Mouse (Mus musculus): ENCODE results near the gene Oosp1. TPM values are rescaled to one million over a fixed set of nuclear protein-coding genes. Genes with fewer than 3 reads are reported as not detected.

Oosp1 gene
- polyA plus RNA-seq, 1 experiment from 2014 or later = 0.26 TPM

- no peak overlapping the region for H3K27ac ChIP-seq (ENCODE audit: low read depth)
- no peak overlapping the region for H3K4me3 ChIP-seq (ENCODE audit: low read depth, low read length)
- 55% methylated on average over 2 of the region's 2 CpGs for WGBS (ENCODE audit: insufficient replicate concordance)
- H3K36me3 ChIP-seq (replicated peaks; ENCODE audit: insufficient read depth, low read length) = no peaks in the 10 kb centered on the region
- DNase-seq (no peak), ATAC-seq (no peak)
- H3K4me1 ChIP-seq (ENCODE audit: insufficient read depth) = 0 out of 2 replicates have a peak, but pooled peaks cover 2% of the 10 kb centered on the region
- H3K9me3 ChIP-seq (ENCODE audit: low read length) = no peaks in the 10 kb centered on the region
- H3K27me3 ChIP-seq (ENCODE audit: insufficient read depth, low read length) = no peaks in the 10 kb centered on the region
- no peak overlapping the region for H3K9ac ChIP-seq (replicated peaks)
- no peak for TF ChIP-seq EP300 (IDR thresholded peaks at IDR 0.05; ENCODE audit: low read depth)
- TF ChIP-seq CTCF (IDR thresholded peaks at IDR 0.05; ENCODE audit: low read depth) = no peak
- peak overlapping the region; percentile 15; the same call in 1 of the 2 replicates for H3K4me2 ChIP-seq (ENCODE audit: low read depth, low read length)
Observed at GRCm38 (mm10) chr19:11659142-11659541, 31.8 kb downstream of the Oosp1 start.

DNA sequence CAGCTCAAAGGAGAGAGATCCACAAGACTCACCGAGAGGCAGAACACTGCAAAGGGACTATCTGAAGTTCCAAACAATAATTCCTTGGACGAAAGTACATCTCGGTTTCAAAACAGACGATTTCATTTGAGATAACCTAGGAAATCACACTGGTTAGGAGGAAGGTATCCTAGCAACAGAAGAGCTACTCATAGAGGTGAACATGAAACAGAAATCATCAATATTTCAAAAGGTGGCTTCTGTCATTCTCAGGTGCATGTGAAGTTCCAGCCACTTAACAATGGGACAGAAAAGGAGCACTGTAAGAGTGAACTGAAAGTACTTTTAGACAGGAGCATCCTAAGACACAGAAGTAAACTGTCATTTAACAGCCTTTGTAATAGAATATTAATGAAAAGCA, 41.4 kb downstream of the Oosp1 start:
- no peaks in the 10 kb centered on the region for H3K36me3 ChIP-seq (replicated peaks; ENCODE audit: insufficient read depth, low read length)
- DNase-seq (no peak), ATAC-seq (no peak)
- no peaks in the 10 kb centered on the region for H3K9me3 ChIP-seq (ENCODE audit: low read length)
- no peak overlapping the region for H3K4me2 ChIP-seq (ENCODE audit: low read depth, low read length)
- no peak for TF ChIP-seq EP300 (IDR thresholded peaks at IDR 0.05; ENCODE audit: low read depth)
- TF ChIP-seq CTCF (IDR thresholded peaks at IDR 0.05; ENCODE audit: low read depth) = no peak
- 73% methylated on average over 4 of the region's 4 CpGs for WGBS (ENCODE audit: insufficient replicate concordance)
- H3K4me1 ChIP-seq (ENCODE audit: insufficient read depth) = no peaks in the 10 kb centered on the region
- H3K27me3 ChIP-seq (ENCODE audit: insufficient read depth, low read length) = no peaks in the 10 kb centered on the region
- no peak overlapping the region for H3K27ac ChIP-seq (ENCODE audit: low read depth)
- no peak overlapping the region for H3K9ac ChIP-seq (replicated peaks)
- no peak overlapping the region for H3K4me3 ChIP-seq (ENCODE audit: low read depth, low read length)

DNA sequence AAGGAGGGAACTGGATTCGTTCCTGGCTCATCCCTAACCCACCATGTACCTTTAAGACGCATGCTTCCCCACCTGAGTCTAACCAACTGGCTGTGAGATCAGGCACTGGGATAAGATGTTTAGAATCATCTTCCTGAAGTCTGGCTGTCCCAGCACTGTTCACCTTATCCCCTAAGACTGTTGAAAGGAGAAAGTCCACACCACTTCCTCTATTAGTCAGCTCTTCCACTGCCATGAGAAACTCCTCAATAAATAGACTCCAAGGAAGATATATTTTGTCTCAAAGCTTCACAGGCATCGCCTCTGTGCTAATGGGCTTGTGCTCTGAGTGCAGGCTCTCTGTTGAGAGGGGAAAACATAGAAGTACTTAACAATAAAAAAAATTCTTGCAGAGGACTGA, 44.8 kb downstream of the Oosp1 start:
- no peaks in the 10 kb centered on the region for H3K27me3 ChIP-seq (ENCODE audit: insufficient read depth, low read length)
- H3K9me3 ChIP-seq (ENCODE audit: low read length) = no peaks in the 10 kb centered on the region
- 56% methylated on average over 3 of the region's 3 CpGs for WGBS (ENCODE audit: insufficient replicate concordance)
- H3K27ac ChIP-seq (ENCODE audit: low read depth) = no peak overlapping the region
- no peaks in the 10 kb centered on the region for H3K36me3 ChIP-seq (replicated peaks; ENCODE audit: insufficient read depth, low read length)
- no peak overlapping the region for H3K4me3 ChIP-seq (ENCODE audit: low read depth, low read length)
- H3K4me1 ChIP-seq (ENCODE audit: insufficient read depth) = no peaks in the 10 kb centered on the region
- no peak overlapping the region for H3K4me2 ChIP-seq (ENCODE audit: low read depth, low read length)
- ATAC-seq = no peak
- no peak for DNase-seq
- no peak overlapping the region for H3K9ac ChIP-seq (replicated peaks)
- TF ChIP-seq EP300 (IDR thresholded peaks at IDR 0.05; ENCODE audit: low read depth) = no peak
- no peak for TF ChIP-seq CTCF (IDR thresholded peaks at IDR 0.05; ENCODE audit: low read depth)

DNA sequence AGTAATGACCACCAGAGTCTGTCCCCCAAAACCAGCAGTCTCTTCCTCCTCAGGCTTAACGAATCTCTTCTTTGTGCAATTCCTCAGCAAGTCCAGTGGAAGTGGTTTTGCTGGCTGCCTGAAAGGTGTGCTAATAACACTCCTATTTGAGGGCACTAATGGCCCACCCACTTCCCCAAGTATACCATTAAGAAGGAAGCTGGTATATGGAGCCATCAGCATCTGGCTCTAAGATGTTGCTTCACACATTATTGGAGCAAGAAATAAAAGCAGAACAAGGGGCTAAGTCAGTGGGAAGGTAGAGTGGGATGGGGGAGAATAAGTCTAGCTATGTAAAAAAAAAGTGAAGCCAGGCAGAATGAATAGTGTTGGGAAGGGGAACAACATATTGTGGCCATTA, 50.2 kb downstream of the Oosp1 start, which contains the start of gene Ms4a3:
Gene Ms4a3 (minus strand): TSS at position 120 of the 400 bp plus-strand sequence.
- WGBS (ENCODE audit: insufficient replicate concordance) = 52% methylated on average over 1 of the region's 1 CpGs

GRCm38 (mm10) chr19:11639038-11639437, 51.9 kb downstream of the Oosp1 start:
- no peaks in the 10 kb centered on the region for H3K36me3 ChIP-seq (replicated peaks; ENCODE audit: insufficient read depth, low read length)
- H3K4me2 ChIP-seq (ENCODE audit: low read depth, low read length) = peak overlapping the region; percentile 32; the same call in 1 of the 2 replicates
- DNase-seq = no peak
- TF ChIP-seq CTCF (IDR thresholded peaks at IDR 0.05; ENCODE audit: low read depth) (no peak), EP300 (IDR thresholded peaks at IDR 0.05; ENCODE audit: low read depth) (no peak)
- no peak overlapping the region for H3K27ac ChIP-seq (ENCODE audit: low read depth)
- no peaks in the 10 kb centered on the region for H3K27me3 ChIP-seq (ENCODE audit: insufficient read depth, low read length)
- no peak overlapping the region for H3K9ac ChIP-seq (replicated peaks)
- peak overlapping the region; percentile 15; the same call in 1 of the 2 replicates for H3K4me3 ChIP-seq (ENCODE audit: low read depth, low read length)
- no peaks in the 10 kb centered on the region for H3K9me3 ChIP-seq (ENCODE audit: low read length)
- H3K4me1 ChIP-seq (ENCODE audit: insufficient read depth) = no peaks in the 10 kb centered on the region
- WGBS (ENCODE audit: insufficient replicate concordance) = 55% methylated on average over 4 of the region's 4 CpGs
- ATAC-seq = no peak

More for the DNA sequence above, 50.2 kb downstream of the Oosp1 start, which contains the start of gene Ms4a3:
- H3K4me3 ChIP-seq (ENCODE audit: low read depth, low read length) = no peak within 1 kb of the TSS
- H3K4me2 ChIP-seq (ENCODE audit: low read depth, low read length) = no peak within 1 kb of the TSS; the same call in 1 of the 2 replicates
- TF ChIP-seq CTCF (IDR thresholded peaks at IDR 0.05; ENCODE audit: low read depth) (no peak), EP300 (IDR thresholded peaks at IDR 0.05; ENCODE audit: low read depth) (no peak)
- no peaks in the 10 kb centered on the region for H3K9me3 ChIP-seq (ENCODE audit: low read length)
- H3K4me1 ChIP-seq (ENCODE audit: insufficient read depth) = no peaks in the 10 kb centered on the region
- H3K27me3 ChIP-seq (ENCODE audit: insufficient read depth, low read length) = no peaks in the 10 kb centered on the region
- no peaks in the 10 kb centered on the region for H3K36me3 ChIP-seq (replicated peaks; ENCODE audit: insufficient read depth, low read length)
- DNase-seq (no peak), ATAC-seq (no peak)
- H3K9ac ChIP-seq (replicated peaks) = no peak within 1 kb of the TSS
- H3K27ac ChIP-seq (ENCODE audit: low read depth) = no peak within 1 kb of the TSS

- WGBS (ENCODE audit: insufficient replicate concordance) = 23% methylated on average over 5 of the region's 5 CpGs
- no peak for ATAC-seq
- Histone ChIP-seq H3K4me1 (ENCODE audit: insufficient read depth) (no peaks in the 10 kb centered on the region), H3K9me3 (ENCODE audit: low read length) (no peaks in the 10 kb centered on the region), H3K27ac (ENCODE audit: low read depth) (no peak overlapping the region), H3K36me3 (replicated peaks; ENCODE audit: insufficient read depth, low read length) (no peaks in the 10 kb centered on the region), H3K4me2 (ENCODE audit: low read depth, low read length) (peak overlapping the region; percentile 20; the same call in 1 of the 2 replicates), H3K4me3 (ENCODE audit: low read depth, low read length) (no peak overlapping the region), H3K9ac (replicated peaks) (no peak overlapping the region), H3K27me3 (ENCODE audit: insufficient read depth, low read length) (no peaks in the 10 kb centered on the region)
- no peak for DNase-seq
- TF ChIP-seq EP300 (IDR thresholded peaks at IDR 0.05; ENCODE audit: low read depth) = no peak
- no peak for TF ChIP-seq CTCF (IDR thresholded peaks at IDR 0.05; ENCODE audit: low read depth)
Observed at GRCm38 (mm10) chr19:11635572-11635971, 55.4 kb downstream of the Oosp1 start.
